Mouse (Mus musculus) erythroblast, embryonic 14.5 days (primary cell): ENCODE measurements around the gene Gm9945.

Source experiments
- GATA1 ChIP-seq: IDR thresholded peaks from 2 replicates; pipeline ENCODE4 v1.6.1; 2012; ENCODE audit warnings: low read length, inconsistent platforms, mixed read lengths
- TAL1 ChIP-seq: IDR thresholded peaks from 3 replicates; pipeline ENCODE4 v1.6.1; 2012; ENCODE audit warnings: low read length, inconsistent platforms, mixed read lengths

GRCm38 (mm10) chr11:53528397-53529252, 48.7 kb downstream of the Gm9945 start:
- TF ChIP-seq GATA1: no peak
- no peak for TF ChIP-seq TAL1
